Mouse (Mus musculus) midbrain, embryonic 13.5 days (tissue): ENCODE data around the gene Nipsnap1. TPM values are rescaled to one million over a fixed set of nuclear protein-coding genes. Genes with fewer than 3 reads are reported as not detected.

Experiments
- ATAC-seq: fragments of 200-750 bp; cut with Nextera tagmentation; 2 replicates; pipeline ENCODE4 v1.8.0; 2017; ENCODE audit warnings: mild to moderate bottlenecking, moderate TSS enrichment, moderate library complexity
- H3K27ac ChIP-seq: fragments of 300-500 bp; sonication (generic); 2 replicates; pipeline ENCODE4 v1.5.1; 2015; ENCODE audit warnings: inconsistent platforms, mild to moderate bottlenecking, moderate library complexity
- H3K27me3 ChIP-seq: fragments of 300-500 bp; sonication (generic); 2 replicates; pipeline ENCODE4 v1.6.1; 2015; ENCODE audit warnings: mild to moderate bottlenecking, inconsistent platforms
- H3K36me3 ChIP-seq: fragments of 300-500 bp; sonication (generic); 2 replicates; pipeline ENCODE4 v1.6.1; 2015; ENCODE audit warnings: mild to moderate bottlenecking, inconsistent platforms
- H3K4me1 ChIP-seq: fragments of 300-500 bp; sonication (generic); replicated peaks from 2 replicates; pipeline ENCODE4 v1.6.1; 2015; ENCODE audit warnings: inconsistent platforms
- H3K4me2 ChIP-seq: fragments of 300-500 bp; sonication (generic); replicated peaks from 2 replicates; pipeline ENCODE4 v1.6.1; 2015; ENCODE audit warnings: moderate library complexity, mild to moderate bottlenecking, inconsistent platforms
- H3K4me3 ChIP-seq: fragments of 300-500 bp; sonication (generic); replicated peaks from 2 replicates; pipeline ENCODE4 v1.5.1; 2015; ENCODE audit warnings: mild to moderate bottlenecking, inconsistent platforms
- H3K9ac ChIP-seq: fragments of 300-500 bp; sonication (generic); replicated peaks from 2 replicates; pipeline ENCODE4 v1.6.1; 2015; ENCODE audit warnings: mild to moderate bottlenecking, inconsistent platforms
- H3K9me3 ChIP-seq: fragments of 300-500 bp; sonication (generic); 2 replicates; pipeline ENCODE4 v1.6.1; 2016; ENCODE audit warnings: mild to moderate bottlenecking, inconsistent platforms
- WGBS: fragments of 180-500 bp; shearing (Covaris S2); methylation state at CpG from one replicate; pipeline ENCODE4 v1.1.7; 2015; 5-methylcytosine and 5-hydroxymethylcytosine counted together
- microRNA-seq: library from miRNA; unstranded; fragments of <30 nt; microRNA quantifications from one replicate; pipeline ENCODE4, GENCODE M21; 2016
- polyA plus RNA-seq: library from polyadenylated mRNA; unstranded; fragments of >200 nt; fragmentation: Nextera tagmentation; extraction: Ambion mirVana; gene quantifications from 2 replicates; pipeline ENCODE4 v1.2.1, GENCODE M21; 2015

The Nipsnap1 gene
- polyA plus RNA-seq, 1 experiment from 2014 or later: 139 TPM

DNA sequence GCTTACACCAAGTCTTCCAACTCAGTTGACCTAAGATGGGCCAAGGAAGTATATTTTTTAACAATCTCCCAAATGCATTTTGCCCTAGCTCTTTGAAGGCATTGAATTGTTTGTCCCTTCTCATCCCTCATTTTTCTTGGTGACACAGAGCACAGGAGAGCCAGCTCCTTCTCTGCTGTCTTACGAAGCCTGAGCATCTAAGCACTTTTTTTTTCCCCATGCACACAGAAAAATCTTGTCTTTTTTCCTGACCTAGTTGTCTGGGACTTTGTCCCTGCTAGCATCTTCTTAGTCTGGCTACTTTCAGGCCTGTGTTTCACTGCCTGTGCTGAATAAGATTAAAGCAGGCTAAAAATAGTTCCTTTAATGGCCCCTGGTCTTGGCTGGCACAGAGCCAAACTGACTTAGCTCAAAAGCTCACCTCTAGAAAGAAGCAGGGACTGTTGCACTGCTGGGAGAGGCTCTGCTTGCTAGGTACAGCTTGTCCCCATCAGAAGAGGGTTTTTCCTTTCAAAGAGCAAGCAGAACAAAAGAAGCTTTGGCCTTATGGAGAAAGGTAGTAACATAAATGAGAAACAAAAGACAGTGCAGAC is 57.4 kb downstream of the Nipsnap1 start:
- Histone ChIP-seq H3K4me2 (no peak overlapping the region), H3K4me3 (no peak overlapping the region), H3K9me3 (no peaks in the 10 kb centered on the region), H3K4me1 (peaks cover 11% of the 10 kb centered on the region), H3K9ac (no peak overlapping the region; the same call in 1 of the 2 replicates), H3K27ac (peak overlapping the region; percentile 51; the same call in 1 of the 2 replicates), H3K36me3 (peaks cover 60% of the 10 kb centered on the region), H3K27me3 (no peaks in the 10 kb centered on the region)
- 67% methylated on average over 1 of the region's 1 CpGs for WGBS
- 0 out of 2 replicates have a peak, but pooled peaks have one; percentile 24 for ATAC-seq

DNA sequence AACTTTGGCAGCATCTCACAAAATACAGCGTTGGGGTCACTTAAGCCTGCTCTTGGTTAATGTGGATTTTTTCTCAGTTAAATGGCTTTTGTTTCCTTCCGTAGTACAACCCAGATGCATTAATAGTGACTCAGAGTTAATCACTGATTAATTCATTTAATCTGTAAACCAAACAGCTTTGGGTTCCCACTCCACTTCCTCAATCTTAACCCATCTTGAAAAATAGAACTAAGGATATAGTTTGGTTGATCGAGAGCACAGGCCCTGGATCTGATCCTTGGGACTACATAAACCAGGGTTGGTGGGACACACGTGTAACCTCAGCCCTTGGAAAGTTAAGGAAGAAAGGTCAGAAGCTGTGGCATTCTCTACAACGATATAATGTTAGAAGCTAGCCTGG is 62.5 kb downstream of the Nipsnap1 start:
- 77% methylated on average over 5 of the region's 5 CpGs for WGBS

More for the DNA sequence above, 62.5 kb downstream of the Nipsnap1 start:
- Histone ChIP-seq H3K36me3 (peaks cover 13% of the 10 kb centered on the region), H3K4me3 (no peak overlapping the region), H3K4me2 (no peak overlapping the region), H3K9me3 (no peaks in the 10 kb centered on the region), H3K27ac (no peak overlapping the region), H3K9ac (no peak overlapping the region), H3K27me3 (no peaks in the 10 kb centered on the region), H3K4me1 (peaks cover 2% of the 10 kb centered on the region)
- no peak for ATAC-seq

Small RNA genes within 50 kb of the gene (microRNA-seq; reads per million reads assigned to microRNA genes)
- gene Mir6918: not detected

Other genes starting within 250 kb of the Nipsnap1 start
- 23.1 and 23.8 TPM in 2 replicates for gene Ascc2, start 236.2 kb upstream of the Nipsnap1 start, polyA plus RNA-seq
- 524 and 547 TPM in 2 replicates for gene Uqcr10, start 169.6 kb upstream of the Nipsnap1 start, polyA plus RNA-seq
- 66.9 and 72.9 TPM in 2 replicates for gene Zmat5, start 169.3 kb upstream of the Nipsnap1 start, polyA plus RNA-seq
- 0.69 and 1.0 TPM in 2 replicates for gene Cabp7, start 127.2 kb upstream of the Nipsnap1 start, polyA plus RNA-seq
- gene Nf2, start 24.4 kb upstream of the Nipsnap1 start, polyA plus RNA-seq: 60.1 and 61.3 TPM in 2 replicates
- 63.3 and 65.1 TPM in 2 replicates for gene Thoc5, start 21.4 kb downstream of the Nipsnap1 start, polyA plus RNA-seq
- gene Nefh, start 74.1 kb downstream of the Nipsnap1 start, polyA plus RNA-seq: 1.2 TPM in 2 replicates
- 87.2 and 93.9 TPM in 2 replicates for gene Ap1b1, start 112.9 kb downstream of the Nipsnap1 start, polyA plus RNA-seq
- gene Rasl10a, start 184.2 kb downstream of the Nipsnap1 start, polyA plus RNA-seq: 0.55 and 0.66 TPM in 2 replicates
- 13.0 and 20.9 TPM in 2 replicates for gene Gas2l1, start 191.4 kb downstream of the Nipsnap1 start, polyA plus RNA-seq
- 32.8 and 33.1 TPM in 2 replicates for gene Rhbdd3, start 225.0 kb downstream of the Nipsnap1 start, polyA plus RNA-seq
- gene Ewsr1, start 225.3 kb downstream of the Nipsnap1 start, polyA plus RNA-seq: 724 and 776 TPM in 2 replicates